Mouse (Mus musculus): ENCODE data around the gene Prps2. TPM values are rescaled to one million over a fixed set of nuclear protein-coding genes. Genes with fewer than 3 reads are reported as not detected.

Prps2 gene
- 52.9 and 55.2 TPM in 2 replicates for polyA plus RNA-seq (2012)

GRCm38 (mm10) chrX:167382047-167382853 is at the start of gene Prps2:
Prps2 (minus strand) TSS chrX:167382749.

DNA sequence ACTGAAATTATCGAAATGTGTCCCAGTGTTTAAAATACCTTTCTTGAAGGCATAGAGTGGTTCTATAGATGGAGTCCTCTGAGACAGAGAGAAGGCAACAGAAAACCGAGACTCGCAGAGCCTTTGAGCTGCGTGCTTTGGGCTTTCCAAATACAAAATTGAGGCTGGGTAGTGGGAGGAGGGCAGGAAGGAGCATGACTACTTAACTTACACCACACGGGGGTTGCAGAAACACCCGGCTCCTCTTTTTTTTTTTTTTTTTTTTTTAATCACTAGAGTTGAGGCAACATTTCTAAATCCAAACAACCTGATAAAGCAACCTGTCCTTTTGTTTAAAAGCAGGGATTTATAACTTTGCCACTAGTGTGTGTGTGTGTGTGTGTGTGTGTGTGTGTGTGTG is 52.1 kb downstream of the Prps2 start, which contains the start of gene Tlr7:
Tlr7 (minus strand) TSS at position 160 of the 400 bp plus-strand sequence.

Other genes with a start within 250 kb of the Prps2 start
- gene Tmsb4x, start 173.4 kb downstream of the Prps2 start, polyA plus RNA-seq (2012) = 126 and 155 TPM in 2 replicates
- 0.11 TPM in 1 of 2 replicates, not detected in the other for gene Tlr8, start 118.4 kb downstream of the Prps2 start, polyA plus RNA-seq (2012)
- 0.04 and 1.0 TPM in 2 replicates for gene Tlr7, start 52.2 kb downstream of the Prps2 start, polyA plus RNA-seq (2012)

Data from megakaryocyte-erythroid progenitor cell, adult 5 weeks (primary cell).